Mouse (Mus musculus): ENCODE data around the gene Ttc12.

Ttc12 gene

GRCm38 (mm10) chr9:49499878-49500277 is 13.9 kb upstream of the Ttc12 start:
- in situ Hi-C loops (cut with MboI; ENCODE audit: low pct_unique_long_range_greater_than_20kb in 1 of 2, low sequenced_read_pairs in 2 of 2, unreplicated experiment in 1 of 2) = loop anchor here (10.0 kb wide), 2 partner anchors 675 to 925 kb away; no protein-coding TSS in a partner anchor

DNA sequence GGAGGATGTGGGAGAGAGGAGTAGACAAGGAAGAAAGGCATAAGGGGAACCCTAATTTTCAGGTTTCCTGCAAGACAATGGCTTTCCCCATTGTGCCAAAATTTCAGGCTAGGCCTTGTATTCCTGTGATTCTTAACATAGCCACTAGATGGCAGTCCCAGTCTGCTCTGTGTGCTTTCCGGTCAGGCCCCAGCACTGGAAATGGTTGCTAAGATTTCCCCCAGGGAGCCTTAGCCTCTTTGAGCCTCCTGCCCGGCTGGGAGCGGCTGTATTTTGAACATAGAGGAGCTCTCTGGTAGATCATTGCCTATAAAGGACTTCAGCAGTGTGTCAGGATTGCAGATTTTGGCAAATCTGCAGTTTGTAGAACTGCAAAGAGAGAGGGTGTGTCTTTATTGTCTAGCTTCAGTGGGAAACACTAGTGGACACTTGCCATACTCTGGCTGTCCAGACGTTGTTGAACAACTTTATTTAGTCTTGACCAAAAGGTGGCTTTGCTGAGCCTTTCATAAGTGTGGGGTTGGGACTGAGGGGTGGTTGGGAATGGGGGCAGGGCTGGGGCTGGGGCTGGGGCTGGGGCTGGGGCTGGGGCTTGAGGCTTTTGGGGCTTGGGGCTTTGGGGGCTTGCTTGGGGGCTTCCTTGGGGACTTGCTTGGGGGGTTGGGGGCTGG is 8.1 kb upstream of the Ttc12 start:
- in situ Hi-C loops (cut with MboI; ENCODE audit: low pct_unique_long_range_greater_than_20kb in 1 of 2, low sequenced_read_pairs in 2 of 2, unreplicated experiment in 1 of 2) = loop anchor here (10.0 kb wide), 2 partner anchors 681 to 931 kb away; no protein-coding TSS in a partner anchor

- in situ Hi-C loops (cut with MboI; ENCODE audit: low pct_unique_long_range_greater_than_20kb in 1 of 2, low sequenced_read_pairs in 2 of 2, unreplicated experiment in 1 of 2) = loop anchor here (10.0 kb wide), 2 partner anchors 684 to 934 kb away; no protein-coding TSS in a partner anchor
Observed at GRCm38 (mm10) chr9:49490609-49491008, 4.6 kb upstream of the Ttc12 start.

GRCm38 (mm10) chr9:49488912-49489895 is 3.2 kb upstream of the Ttc12 start:
- in situ Hi-C loops (cut with MboI; ENCODE audit: low pct_unique_long_range_greater_than_20kb in 1 of 2, low sequenced_read_pairs in 2 of 2, unreplicated experiment in 1 of 2) = loop anchor here (5.0 kb wide), 1 partner anchor 407 kb away; the partner anchor contains the start of gene Tmprss5 (in 2 of the 2)

DNA sequence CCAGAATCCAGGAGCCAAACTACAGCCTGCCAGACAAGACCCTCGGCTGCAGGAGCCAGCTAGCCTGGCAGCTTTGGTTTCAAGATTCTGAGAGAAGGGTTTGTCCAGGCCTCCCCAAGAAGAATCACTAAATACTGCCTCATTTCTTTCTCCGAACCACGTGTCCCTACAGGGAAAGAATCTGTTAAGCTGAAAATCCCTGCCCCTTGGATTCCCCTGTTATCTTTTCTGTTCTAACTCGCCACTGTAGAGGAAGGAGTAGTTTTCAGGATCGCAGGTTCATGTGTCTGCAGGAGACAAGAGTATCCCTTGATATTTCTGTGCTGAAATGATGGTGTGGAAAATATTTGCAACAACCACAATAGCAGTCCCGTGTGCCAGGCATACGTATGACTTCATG is 2.2 kb upstream of the Ttc12 start:
- in situ Hi-C loops (cut with MboI; ENCODE audit: low pct_unique_long_range_greater_than_20kb in 1 of 2, low sequenced_read_pairs in 2 of 2, unreplicated experiment in 1 of 2) = loop anchor here (5.0 kb wide), 1 partner anchor 406 kb away; the partner anchor contains the start of gene Tmprss5 (in 2 of the 2)

- in situ Hi-C loops (cut with MboI; ENCODE audit: low pct_unique_long_range_greater_than_20kb in 1 of 2, low sequenced_read_pairs in 2 of 2, unreplicated experiment in 1 of 2) = loop anchor here (5.0 kb wide), 1 partner anchor 405 kb away; the partner anchor contains the start of gene Tmprss5 (in 2 of the 2)
Observed at GRCm38 (mm10) chr9:49487657-49487943, 1.6 kb upstream of the Ttc12 start.

GRCm38 (mm10) chr9:49486805-49487656 is 1.0 kb upstream of the Ttc12 start:
- in situ Hi-C loops (cut with MboI; ENCODE audit: low pct_unique_long_range_greater_than_20kb in 1 of 2, low sequenced_read_pairs in 2 of 2, unreplicated experiment in 1 of 2) = loop anchor here (5.0 kb wide), 1 partner anchor 405 kb away; the partner anchor contains the start of gene Tmprss5 (in 2 of the 2)

GRCm38 (mm10) chr9:49485250-49485891 is 654 bp downstream of the Ttc12 start:
- in situ Hi-C loops (cut with MboI; ENCODE audit: low pct_unique_long_range_greater_than_20kb in 1 of 2, low sequenced_read_pairs in 2 of 2, unreplicated experiment in 1 of 2) = loop anchor here (5.0 kb wide), 1 partner anchor 403 kb away; the partner anchor contains the start of gene Tmprss5 (in 2 of the 2)

DNA sequence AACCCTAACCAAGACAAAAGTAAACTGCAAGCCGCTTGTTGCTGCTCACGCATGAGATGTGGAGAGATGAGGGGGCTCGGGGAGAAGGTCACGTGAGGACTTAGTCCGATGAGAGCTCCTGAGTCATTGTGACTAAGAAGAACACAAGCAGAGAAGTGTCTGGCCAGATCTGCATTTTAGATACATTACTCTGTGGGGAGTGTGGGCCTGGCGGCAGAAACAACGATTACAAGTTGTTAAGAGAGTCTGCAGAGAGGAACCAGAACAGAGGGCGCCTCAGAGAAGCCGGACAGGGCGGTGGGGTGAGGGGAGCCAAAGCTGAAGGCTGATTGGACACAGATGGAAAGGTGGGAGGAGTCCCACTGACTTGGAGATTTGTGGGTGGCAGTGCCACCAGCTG is 2.7 kb downstream of the Ttc12 start:
- in situ Hi-C loops (cut with MboI; ENCODE audit: low pct_unique_long_range_greater_than_20kb in 1 of 2, low sequenced_read_pairs in 2 of 2, unreplicated experiment in 1 of 2) = no loop called here

DNA sequence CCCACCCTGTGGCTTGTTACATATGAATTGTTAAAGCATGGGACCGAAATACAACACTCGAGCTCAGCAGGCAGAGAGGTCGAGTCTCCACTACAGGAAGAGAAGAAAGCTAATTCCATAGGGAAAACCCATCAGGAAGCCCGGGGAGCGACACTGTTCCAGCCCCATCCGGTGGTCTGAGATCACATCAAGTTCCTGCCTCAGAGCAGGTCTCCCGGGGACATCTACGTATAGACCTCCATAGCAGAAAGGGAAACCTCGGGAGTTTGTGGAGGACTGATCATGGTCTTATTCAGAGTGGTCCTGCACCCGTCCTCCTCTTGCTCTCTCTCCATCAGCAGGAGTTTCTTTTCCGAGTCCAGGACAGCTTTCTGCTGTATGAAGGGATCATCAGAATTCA is 13.9 kb downstream of the Ttc12 start:
- in situ Hi-C loops (cut with MboI; ENCODE audit: low pct_unique_long_range_greater_than_20kb in 1 of 2, low sequenced_read_pairs in 2 of 2, unreplicated experiment in 1 of 2) = no loop called here

- in situ Hi-C loops (cut with MboI; ENCODE audit: low pct_unique_long_range_greater_than_20kb in 1 of 2, low sequenced_read_pairs in 2 of 2, unreplicated experiment in 1 of 2) = no loop called here
Observed at GRCm38 (mm10) chr9:49470946-49471345, 15.1 kb downstream of the Ttc12 start.

DNA sequence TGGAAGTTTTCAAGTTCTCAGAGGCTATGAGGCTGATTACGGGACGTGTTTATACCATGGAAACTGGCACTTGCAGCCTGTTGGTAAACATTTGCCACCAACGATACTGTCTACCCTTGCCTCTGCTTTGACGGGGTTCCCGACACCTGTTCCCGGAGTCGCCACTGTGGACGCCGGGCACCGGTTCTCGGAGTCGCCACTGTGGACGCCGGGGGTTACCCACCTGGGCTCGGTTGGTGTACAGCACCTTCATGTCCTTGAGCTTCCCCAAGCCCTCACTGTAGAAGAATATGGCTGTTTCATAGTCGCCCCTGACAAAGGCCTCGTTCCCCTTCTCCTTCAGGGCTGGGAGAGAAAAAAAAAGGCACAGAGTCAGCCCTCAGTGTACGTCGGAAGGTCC is 16.0 kb downstream of the Ttc12 start:
- in situ Hi-C loops (cut with MboI; ENCODE audit: low pct_unique_long_range_greater_than_20kb in 1 of 2, low sequenced_read_pairs in 2 of 2, unreplicated experiment in 1 of 2) = no loop called here

GRCm38 (mm10) chr9:49456136-49456535 is 29.9 kb downstream of the Ttc12 start:
- in situ Hi-C loops (cut with MboI; ENCODE audit: low pct_unique_long_range_greater_than_20kb in 1 of 2, low sequenced_read_pairs in 2 of 2, unreplicated experiment in 1 of 2) = no loop called here

GRCm38 (mm10) chr9:49452396-49452795 is 33.6 kb downstream of the Ttc12 start:
- in situ Hi-C loops (cut with MboI; ENCODE audit: low pct_unique_long_range_greater_than_20kb in 1 of 2, low sequenced_read_pairs in 2 of 2, unreplicated experiment in 1 of 2) = no loop called here

GRCm38 (mm10) chr9:49450491-49450890 is 35.5 kb downstream of the Ttc12 start:
- in situ Hi-C loops (cut with MboI; ENCODE audit: low pct_unique_long_range_greater_than_20kb in 1 of 2, low sequenced_read_pairs in 2 of 2, unreplicated experiment in 1 of 2) = no loop called here

GRCm38 (mm10) chr9:49442621-49443020 is 43.4 kb downstream of the Ttc12 start:
- in situ Hi-C loops (cut with MboI; ENCODE audit: low pct_unique_long_range_greater_than_20kb in 1 of 2, low sequenced_read_pairs in 2 of 2, unreplicated experiment in 1 of 2) = no loop called here

- in situ Hi-C loops (cut with MboI; ENCODE audit: low pct_unique_long_range_greater_than_20kb in 1 of 2, low sequenced_read_pairs in 2 of 2, unreplicated experiment in 1 of 2) = no loop called here
Observed at GRCm38 (mm10) chr9:49427478-49427877, 58.5 kb downstream of the Ttc12 start.

GRCm38 (mm10) chr9:49426921-49427320 is 59.1 kb downstream of the Ttc12 start, which contains the start of gene Ankk1:
Gene Ankk1 (minus strand): TSS chr9:49427021.
- in situ Hi-C loops (cut with MboI; ENCODE audit: low pct_unique_long_range_greater_than_20kb in 1 of 2, low sequenced_read_pairs in 2 of 2, unreplicated experiment in 1 of 2) = no loop called here
